In the genomic region with DNA sequence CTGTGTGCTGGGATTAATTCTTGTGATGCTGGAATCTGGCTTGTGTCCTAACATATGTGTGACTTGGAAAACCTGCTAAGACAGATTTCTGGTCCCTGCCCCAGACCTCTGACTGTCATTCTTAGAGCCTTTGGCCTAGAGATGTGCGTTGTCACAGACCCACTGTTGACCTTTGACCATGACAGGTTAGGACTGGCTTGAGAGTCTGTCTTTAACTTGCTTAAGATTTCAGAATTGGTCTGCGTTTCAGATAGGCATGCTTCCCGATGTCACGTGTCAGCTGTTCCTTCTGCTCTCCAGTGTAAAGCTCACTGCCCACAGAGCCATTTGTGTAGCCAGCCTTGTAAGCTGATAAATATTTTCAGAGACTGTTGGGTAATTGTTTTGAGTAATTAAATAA, we compare ENCODE assay signal across 19 mouse cellular contexts. TPM values are rescaled to one million over a fixed set of nuclear protein-coding genes. Genes with fewer than 3 reads are reported as not detected.
DNase-seq lines count a peak whose midpoint lies in the region; ATAC-seq and TF ChIP-seq lines count a peak whose summit lies in the region.
"Had no signal": no experiment of that assay in that cellular context is flagged by ENCODE, and none has a peak within 500 bp of the region (broad histone marks: within the 10 kb centered on the region; RNA-seq: fewer than 3 reads in every experiment).

No protein-coding gene starts in this region.

- H3K27ac ChIP-seq in intestine, postnatal 0 days (ENCODE audit: low read depth, low read length): no peak overlapping the region; the same call in 1 of the 2 replicates
- H3K27ac ChIP-seq in intestine, embryonic 15.5 days: no peak overlapping the region
- H3K27ac ChIP-seq in hindbrain, embryonic 13.5 days: no peak overlapping the region
- H3K27ac ChIP-seq: embryonic facial prominence, embryonic 15.5 days; forebrain, embryonic 10.5 days; gastrocnemius, adult 2 months; heart, embryonic 13.5 days had no signal

- peaks cover 81% of the 10 kb centered on the region for H3K36me3 ChIP-seq in intestine, postnatal 0 days (ENCODE audit: control insufficient read depth, insufficient read depth)
- peaks cover 18% of the 10 kb centered on the region for H3K36me3 ChIP-seq in intestine, embryonic 15.5 days
- peaks cover 49% of the 10 kb centered on the region for H3K36me3 ChIP-seq in hindbrain, embryonic 13.5 days

- DNase-seq in kidney, adult 8-10 months: peak; percentile 64 to 69
- no peak for DNase-seq in kidney, postnatal 4 days
- DNase-seq in kidney, postnatal 36 days: peak; percentile 58 to 79
- no peak for DNase-seq in adipocyte (ENCODE audit: low spot score)
- DNase-seq: adrenal gland, postnatal 14 days; cerebellum, adult 11-12 months; cerebellum, adult 9-11 months; cerebellum, postnatal 36 days; gastrocnemius, adult 2 months; gastrocnemius, postnatal 25 days; heart, postnatal 36 days had no signal

- H3K9ac ChIP-seq in intestine, postnatal 0 days (ENCODE audit: low read depth, low read length): no peak overlapping the region
- H3K9ac ChIP-seq in intestine, embryonic 15.5 days: no peak overlapping the region
- H3K9ac ChIP-seq in hindbrain, embryonic 13.5 days: no peak overlapping the region
- H3K9ac ChIP-seq: embryonic facial prominence, embryonic 15.5 days; heart, embryonic 13.5 days had no signal

- H3K4me3 ChIP-seq in intestine, postnatal 0 days (ENCODE audit: low read depth, low read length): no peak overlapping the region
- no peak overlapping the region for H3K4me3 ChIP-seq in intestine, embryonic 15.5 days (replicated peaks)
- no peak overlapping the region for H3K4me3 ChIP-seq in hindbrain, embryonic 13.5 days
- H3K4me3 ChIP-seq: embryonic facial prominence, embryonic 15.5 days; erythroblast, embryonic 14.5 days; forebrain, embryonic 10.5 days; gastrocnemius, adult 2 months; heart, embryonic 13.5 days had no signal

- no peaks in the 10 kb centered on the region for H3K9me3 ChIP-seq in intestine, postnatal 0 days (ENCODE audit: control insufficient read depth)
- no peaks in the 10 kb centered on the region for H3K9me3 ChIP-seq in intestine, embryonic 15.5 days
- H3K9me3 ChIP-seq in hindbrain, embryonic 13.5 days: no peaks in the 10 kb centered on the region
- H3K9me3 ChIP-seq: embryonic facial prominence, embryonic 15.5 days; forebrain, embryonic 10.5 days; heart, embryonic 13.5 days had no signal

- ATAC-seq in intestine, postnatal 0 days: peak; percentile 68
- ATAC-seq in intestine, embryonic 15.5 days: no peak
- ATAC-seq in hindbrain, embryonic 13.5 days (ENCODE audit: low FRiP score): no peak
- ATAC-seq: forebrain, embryonic 14.5 days had no signal

- H3K4me2 ChIP-seq in intestine, postnatal 0 days (replicated peaks; ENCODE audit: low read depth): no peak overlapping the region
- no peak overlapping the region for H3K4me2 ChIP-seq in intestine, embryonic 15.5 days (replicated peaks)
- no peak overlapping the region for H3K4me2 ChIP-seq in hindbrain, embryonic 13.5 days
- H3K4me2 ChIP-seq: embryonic facial prominence, embryonic 15.5 days; heart, embryonic 13.5 days had no signal

- H3K4me1 ChIP-seq in intestine, postnatal 0 days (replicated peaks; ENCODE audit: control insufficient read depth, insufficient read depth, low read length): no peaks in the 10 kb centered on the region
- H3K4me1 ChIP-seq in intestine, embryonic 15.5 days (replicated peaks): no peaks in the 10 kb centered on the region
- no peaks in the 10 kb centered on the region for H3K4me1 ChIP-seq in hindbrain, embryonic 13.5 days (replicated peaks)
- H3K4me1 ChIP-seq: embryonic facial prominence, embryonic 15.5 days had no signal

- TF ChIP-seq CTCF in intestine, postnatal 0 days (IDR thresholded peaks at IDR 0.05; ENCODE audit: low read depth): no peak

- 66% methylated on average over 4 of the region's 4 CpGs for WGBS in intestine, postnatal 0 days
- 74% methylated on average over 4 of the region's 4 CpGs for WGBS in intestine, embryonic 15.5 days
- 90% methylated on average over 4 of the region's 4 CpGs for WGBS in hindbrain, embryonic 13.5 days

- no peaks in the 10 kb centered on the region for H3K27me3 ChIP-seq in intestine, postnatal 0 days (replicated peaks; ENCODE audit: control insufficient read depth, insufficient read depth, low read length)
- H3K27me3 ChIP-seq in intestine, embryonic 15.5 days (replicated peaks): no peaks in the 10 kb centered on the region
- H3K27me3 ChIP-seq in hindbrain, embryonic 13.5 days: no peaks in the 10 kb centered on the region
- H3K27me3 ChIP-seq: embryonic facial prominence, embryonic 15.5 days; heart, embryonic 13.5 days had no signal

RNA-seq across cellular contexts. Expression of a gene that starts 13.0 kb away (rescaled TPM):
- 185 and 214 TPM in 2 replicates for polyA plus RNA-seq in intestine, postnatal 0 days (2015; fragmentation: Nextera tagmentation; extraction: Ambion mirVana)
- polyA plus RNA-seq in intestine, embryonic 15.5 days (2015; fragmentation: Nextera tagmentation; extraction: Ambion mirVana): 133 and 156 TPM in 2 replicates
- polyA plus RNA-seq in hindbrain, embryonic 13.5 days (2015; fragmentation: Nextera tagmentation; extraction: Ambion mirVana): 31.1 and 33.0 TPM in 2 replicates

RNA-seq across cellular contexts. Expression of a gene that starts 30.8 kb away (rescaled TPM):
- polyA plus RNA-seq in intestine, postnatal 0 days (2015; fragmentation: Nextera tagmentation; extraction: Ambion mirVana): 305 and 323 TPM in 2 replicates
- polyA plus RNA-seq in intestine, embryonic 15.5 days (2015; fragmentation: Nextera tagmentation; extraction: Ambion mirVana): 247 and 298 TPM in 2 replicates
- 105 and 108 TPM in 2 replicates for polyA plus RNA-seq in hindbrain, embryonic 13.5 days (2015; fragmentation: Nextera tagmentation; extraction: Ambion mirVana)

RNA-seq across cellular contexts. Expression of a gene that starts 54.6 kb away (rescaled TPM):
- polyA plus RNA-seq in intestine, postnatal 0 days (2015; fragmentation: Nextera tagmentation; extraction: Ambion mirVana): 82.6 and 95.3 TPM in 2 replicates
- 101 and 109 TPM in 2 replicates for polyA plus RNA-seq in intestine, embryonic 15.5 days (2015; fragmentation: Nextera tagmentation; extraction: Ambion mirVana)
- 72.5 and 73.5 TPM in 2 replicates for polyA plus RNA-seq in hindbrain, embryonic 13.5 days (2015; fragmentation: Nextera tagmentation; extraction: Ambion mirVana)

Comparison
In these comparisons a context has a peak if more than half of its experiments do, and no peak if none do; other contexts are left out.
1. DNase-seq: peak in kidney, adult 8-10 months (2 of 2) and kidney, postnatal 36 days (2 of 2); none in kidney, postnatal 4 days (0 of 2) and adipocyte (single experiment).